ENCODE assay signal across 8 mouse cellular contexts in the genomic region with DNA sequence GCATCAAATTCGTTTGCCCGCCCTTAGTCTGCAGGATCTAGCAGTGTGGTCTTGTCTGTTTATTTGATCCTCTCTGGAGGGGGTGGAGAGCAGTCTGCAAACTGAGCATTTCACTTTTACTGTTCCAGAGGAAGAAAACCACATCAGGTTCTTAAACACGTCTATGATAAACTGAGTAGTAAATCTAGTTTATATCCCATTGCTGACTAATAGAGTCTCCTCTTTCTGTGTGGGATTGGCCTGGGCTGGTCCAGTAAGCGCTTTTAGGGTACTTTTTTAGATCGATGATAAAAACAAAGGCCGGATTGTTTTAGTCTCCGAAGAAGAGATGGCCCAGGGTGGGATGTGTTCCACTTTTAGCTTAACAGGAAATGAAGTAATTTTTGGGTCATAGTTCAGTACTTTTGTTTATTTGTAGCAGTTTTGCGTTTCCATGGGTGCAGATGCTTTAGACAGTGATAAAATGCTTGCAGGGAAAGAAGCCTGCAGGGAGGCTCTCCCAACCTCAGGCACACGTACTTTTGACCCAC.
DNase-seq lines count a peak whose midpoint lies in the region; ATAC-seq and TF ChIP-seq lines count a peak whose summit lies in the region.

No protein-coding gene starts in this region.

- H3K9ac ChIP-seq in liver, embryonic 15.5 days: no peak overlapping the region

- no peak for TF ChIP-seq CTCF in left cerebral cortex, adult 2 months (IDR thresholded peaks at IDR 0.05)
- no peak for TF ChIP-seq CTCF in brain, embryonic 14.5 days (IDR thresholded peaks at IDR 0.05; ENCODE audit: borderline replicate concordance, extremely low read depth, insufficient read depth, insufficient read length)

- WGBS in liver, embryonic 15.5 days (ENCODE audit: insufficient replicate concordance): 17% methylated on average over 9 of the region's 9 CpGs

- H3K4me1 ChIP-seq in liver, embryonic 15.5 days (replicated peaks): peaks cover 33% of the 10 kb centered on the region

- no peak for TF ChIP-seq POLR2A in brain, embryonic 14.5 days (IDR thresholded peaks at IDR 0.05; ENCODE audit: borderline replicate concordance, extremely low read depth, insufficient read depth, insufficient read length, poor library complexity, severe bottlenecking)

- no peaks in the 10 kb centered on the region for H3K27me3 ChIP-seq in liver, embryonic 15.5 days

- H3K4me2 ChIP-seq in liver, embryonic 15.5 days: no peak overlapping the region

- no peak overlapping the region for H3K4me3 ChIP-seq in left cerebral cortex, adult 2 months
- no peak overlapping the region for H3K4me3 ChIP-seq in liver, embryonic 15.5 days (replicated peaks)

- peak overlapping the region; percentile 41 for H3K27ac ChIP-seq in left cerebral cortex, adult 2 months
- peak overlapping the region; percentile 34; the same call in 1 of the 2 replicates for H3K27ac ChIP-seq in liver, embryonic 15.5 days (replicated peaks)

- H3K9me3 ChIP-seq in liver, embryonic 15.5 days (replicated peaks): no peaks in the 10 kb centered on the region

- ATAC-seq in liver, embryonic 15.5 days (ENCODE audit: insufficient read depth): no peak
- ATAC-seq in frontal cortex, adult (ENCODE audit: low TSS enrichment): no peak

- H3K36me3 ChIP-seq in liver, embryonic 15.5 days (replicated peaks): no peaks in the 10 kb centered on the region

- no peak for DNase-seq in left cerebral cortex, adult 2 months (ENCODE audit: extremely low spot score in 1 of 2, low spot score in 2 of 2)
- DNase-seq in left cerebral cortex, postnatal 36 days (ENCODE audit: low spot score in 2 of 2): no peak
- DNase-seq in brain, embryonic 14.5 days (ENCODE audit: low read depth): peak; percentile 15
- peak; percentile 68 to 74 for DNase-seq in heart, postnatal 10 days
- peak; percentile 73 for DNase-seq in yolk sac, embryonic 10.5 days (ENCODE audit: low spot score)
- DNase-seq in layer of hippocampus, postnatal 10 days (ENCODE audit: low spot score in 2 of 2): no peak

- intact Hi-C loops in left cerebral cortex, adult 2 months (cut with DNase I): no loop called here
- intact Hi-C loops in left cerebral cortex, postnatal 36 days (cut with DNase I): no loop called here
- intact Hi-C loops in heart, postnatal 10 days (cut with DNase I): loop anchor here (5.0 kb wide), 1 partner anchor 132 kb away; no protein-coding TSS in a partner anchor

Comparison
In these comparisons a context has a peak if more than half of its experiments do, and no peak if none do; other contexts are left out.
1. DNase-seq: peak in brain, embryonic 14.5 days (single experiment), heart, postnatal 10 days (2 of 2) and yolk sac, embryonic 10.5 days (single experiment); none in left cerebral cortex, adult 2 months (0 of 2), left cerebral cortex, postnatal 36 days (0 of 2) and layer of hippocampus, postnatal 10 days (0 of 2).